Mouse (Mus musculus): ENCODE measurements at regions not wholly inside any gene's neighbourhood (a gene's known extent, or its start where the extent isn't known, plus 50 kb on each side); places are given as distances from the start of the nearest gene placed in this dataset.

- Histone ChIP-seq H3K4me2 (ENCODE audit: low read length) (no peak overlapping the region), H3K9ac (ENCODE audit: low read depth, low read length) (no peak overlapping the region), H3K27ac (ENCODE audit: low read depth, low read length) (no peak overlapping the region), H3K4me1 (ENCODE audit: control insufficient read depth, insufficient read depth, low read depth, low read length) (no peaks in the 10 kb centered on the region), H3K27me3 (replicated peaks; ENCODE audit: control insufficient read depth, insufficient read depth, low read length) (no peaks in the 10 kb centered on the region), H3K9me3 (ENCODE audit: control insufficient read depth, low read length) (no peaks in the 10 kb centered on the region), H3K36me3 (ENCODE audit: control insufficient read depth, insufficient read depth, low read length) (no peaks in the 10 kb centered on the region), H3K4me3 (ENCODE audit: low read length) (no peak overlapping the region)
- 78% methylated on average over 3 of the region's 3 CpGs for WGBS
- no peak for ATAC-seq
These were observed 989.2 kb downstream of the Ttll7 start for GRCm38 (mm10) chr3:147841357-147841756.

DNA sequence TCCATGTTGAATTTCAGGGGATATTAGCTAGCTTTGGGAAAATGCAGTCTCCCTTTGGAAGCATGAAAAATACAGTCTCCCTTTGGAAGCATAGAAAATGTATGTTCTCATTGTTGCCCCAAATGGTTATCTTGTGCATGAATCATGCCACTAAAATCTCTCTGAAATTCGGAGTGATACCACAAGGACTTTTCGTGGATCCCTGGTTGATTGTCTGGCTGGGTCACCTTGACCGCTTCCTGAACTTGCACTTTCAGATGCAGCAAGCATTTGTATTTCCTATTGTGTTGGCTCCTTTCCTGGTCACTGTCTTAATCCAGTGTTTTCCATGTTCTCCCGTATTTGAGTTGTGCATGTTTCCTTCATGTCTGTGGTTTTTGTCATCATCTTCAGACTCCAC lies 986.6 kb downstream of the Ttll7 start:
- Histone ChIP-seq H3K4me3 (ENCODE audit: low read length) (no peak overlapping the region), H3K4me1 (ENCODE audit: control insufficient read depth, insufficient read depth, low read depth, low read length) (no peaks in the 10 kb centered on the region), H3K4me2 (ENCODE audit: low read length) (no peak overlapping the region), H3K36me3 (ENCODE audit: control insufficient read depth, insufficient read depth, low read length) (no peaks in the 10 kb centered on the region), H3K9ac (ENCODE audit: low read depth, low read length) (no peak overlapping the region), H3K27me3 (replicated peaks; ENCODE audit: control insufficient read depth, insufficient read depth, low read length) (no peaks in the 10 kb centered on the region), H3K9me3 (ENCODE audit: control insufficient read depth, low read length) (no peaks in the 10 kb centered on the region), H3K27ac (ENCODE audit: low read depth, low read length) (no peak overlapping the region)
- WGBS = 94% methylated on average over 4 of the region's 4 CpGs
- ATAC-seq = no peak

DNA sequence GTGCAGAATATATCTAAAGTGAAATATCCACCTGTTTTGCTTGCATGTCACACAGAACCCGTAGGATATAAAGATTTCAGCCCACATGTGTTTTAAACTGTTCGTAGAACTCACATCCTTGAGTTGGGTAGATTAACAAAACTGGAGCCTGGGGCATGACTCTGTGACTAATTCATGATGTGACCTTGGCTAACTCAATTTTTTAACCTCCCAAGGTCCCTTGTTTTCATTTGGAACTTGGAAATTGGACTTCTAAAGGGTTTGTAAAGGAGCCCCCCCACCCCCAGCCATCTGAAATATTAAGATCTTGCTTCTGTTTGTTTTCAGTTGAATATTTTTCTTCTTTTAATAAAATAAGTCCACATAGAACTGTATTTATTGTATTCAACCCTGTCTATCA lies 983.5 kb downstream of the Ttll7 start:
- Histone ChIP-seq H3K4me2 (ENCODE audit: low read length) (no peak overlapping the region), H3K9me3 (ENCODE audit: control insufficient read depth, low read length) (no peaks in the 10 kb centered on the region), H3K27me3 (replicated peaks; ENCODE audit: control insufficient read depth, insufficient read depth, low read length) (no peaks in the 10 kb centered on the region), H3K27ac (ENCODE audit: low read depth, low read length) (no peak overlapping the region), H3K4me3 (ENCODE audit: low read length) (no peak overlapping the region), H3K36me3 (ENCODE audit: control insufficient read depth, insufficient read depth, low read length) (no peaks in the 10 kb centered on the region), H3K4me1 (ENCODE audit: control insufficient read depth, insufficient read depth, low read depth, low read length) (no peaks in the 10 kb centered on the region), H3K9ac (ENCODE audit: low read depth, low read length) (no peak overlapping the region)
- WGBS = 75% methylated on average over 2 of the region's 2 CpGs
- no peak for ATAC-seq

DNA sequence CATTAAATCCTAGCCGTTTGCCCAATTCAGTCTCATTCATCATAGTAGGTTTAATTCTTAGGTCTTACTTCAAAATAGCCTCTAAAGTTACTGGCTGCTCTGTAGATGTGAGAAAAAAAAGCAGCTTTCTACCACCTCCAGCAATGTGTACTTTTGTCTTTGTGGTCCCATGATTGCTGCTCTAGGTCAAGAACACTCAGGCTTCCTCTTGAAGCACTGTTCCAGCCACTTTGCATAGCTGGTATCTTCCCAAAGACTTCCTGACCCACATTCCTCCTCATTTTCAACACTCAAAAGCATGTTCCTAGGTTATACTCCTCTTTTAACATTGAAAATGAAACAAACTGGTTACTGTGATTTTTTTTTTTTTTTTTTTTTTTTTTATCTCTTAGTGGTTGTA lies 973.2 kb downstream of the Ttll7 start:
- WGBS = 76% methylated on average over 1 of the region's 1 CpGs
- Histone ChIP-seq H3K4me1 (ENCODE audit: control insufficient read depth, insufficient read depth, low read depth, low read length) (no peaks in the 10 kb centered on the region), H3K4me2 (ENCODE audit: low read length) (no peak overlapping the region), H3K27ac (ENCODE audit: low read depth, low read length) (no peak overlapping the region), H3K9ac (ENCODE audit: low read depth, low read length) (no peak overlapping the region), H3K27me3 (replicated peaks; ENCODE audit: control insufficient read depth, insufficient read depth, low read length) (no peaks in the 10 kb centered on the region), H3K9me3 (ENCODE audit: control insufficient read depth, low read length) (no peaks in the 10 kb centered on the region), H3K4me3 (ENCODE audit: low read length) (no peak overlapping the region), H3K36me3 (ENCODE audit: control insufficient read depth, insufficient read depth, low read length) (no peaks in the 10 kb centered on the region)
- no peak for ATAC-seq

- Histone ChIP-seq H3K4me3 (ENCODE audit: low read length) (no peak overlapping the region), H3K27me3 (replicated peaks; ENCODE audit: control insufficient read depth, insufficient read depth, low read length) (no peaks in the 10 kb centered on the region), H3K4me2 (ENCODE audit: low read length) (no peak overlapping the region), H3K9ac (ENCODE audit: low read depth, low read length) (no peak overlapping the region), H3K36me3 (ENCODE audit: control insufficient read depth, insufficient read depth, low read length) (no peaks in the 10 kb centered on the region), H3K9me3 (ENCODE audit: control insufficient read depth, low read length) (no peaks in the 10 kb centered on the region), H3K4me1 (ENCODE audit: control insufficient read depth, insufficient read depth, low read depth, low read length) (no peaks in the 10 kb centered on the region), H3K27ac (ENCODE audit: low read depth, low read length) (no peak overlapping the region)
- no peak for ATAC-seq
These were observed 972.3 kb downstream of the Ttll7 start for GRCm38 (mm10) chr3:147824451-147824850.

- H3K4me1 ChIP-seq (ENCODE audit: control insufficient read depth, insufficient read depth, low read depth, low read length) = no peaks in the 10 kb centered on the region
- no peaks in the 10 kb centered on the region for H3K27me3 ChIP-seq (replicated peaks; ENCODE audit: control insufficient read depth, insufficient read depth, low read length)
- H3K27ac ChIP-seq (ENCODE audit: low read depth, low read length) = no peak overlapping the region
- H3K4me2 ChIP-seq (ENCODE audit: low read length) = no peak overlapping the region
- ATAC-seq = no peak
- H3K36me3 ChIP-seq (ENCODE audit: control insufficient read depth, insufficient read depth, low read length) = no peaks in the 10 kb centered on the region
- H3K9me3 ChIP-seq (ENCODE audit: control insufficient read depth, low read length) = no peaks in the 10 kb centered on the region
- H3K4me3 ChIP-seq (ENCODE audit: low read length) = no peak overlapping the region
- H3K9ac ChIP-seq (ENCODE audit: low read depth, low read length) = no peak overlapping the region
These were observed 962.0 kb downstream of the Ttll7 start for GRCm38 (mm10) chr3:147814080-147814650.

- 71% methylated on average over 4 of the region's 4 CpGs for WGBS
- no peak for ATAC-seq
- H3K27me3 ChIP-seq (replicated peaks; ENCODE audit: control insufficient read depth, insufficient read depth, low read length) = no peaks in the 10 kb centered on the region
- H3K9ac ChIP-seq (ENCODE audit: low read depth, low read length) = no peak overlapping the region
- H3K36me3 ChIP-seq (ENCODE audit: control insufficient read depth, insufficient read depth, low read length) = no peaks in the 10 kb centered on the region
- no peak overlapping the region for H3K4me2 ChIP-seq (ENCODE audit: low read length)
- H3K4me3 ChIP-seq (ENCODE audit: low read length) = no peak overlapping the region
- no peaks in the 10 kb centered on the region for H3K4me1 ChIP-seq (ENCODE audit: control insufficient read depth, insufficient read depth, low read depth, low read length)
- H3K27ac ChIP-seq (ENCODE audit: low read depth, low read length) = no peak overlapping the region
- no peaks in the 10 kb centered on the region for H3K9me3 ChIP-seq (ENCODE audit: control insufficient read depth, low read length)
These were observed 950.4 kb downstream of the Ttll7 start for GRCm38 (mm10) chr3:147802546-147802945.

DNA sequence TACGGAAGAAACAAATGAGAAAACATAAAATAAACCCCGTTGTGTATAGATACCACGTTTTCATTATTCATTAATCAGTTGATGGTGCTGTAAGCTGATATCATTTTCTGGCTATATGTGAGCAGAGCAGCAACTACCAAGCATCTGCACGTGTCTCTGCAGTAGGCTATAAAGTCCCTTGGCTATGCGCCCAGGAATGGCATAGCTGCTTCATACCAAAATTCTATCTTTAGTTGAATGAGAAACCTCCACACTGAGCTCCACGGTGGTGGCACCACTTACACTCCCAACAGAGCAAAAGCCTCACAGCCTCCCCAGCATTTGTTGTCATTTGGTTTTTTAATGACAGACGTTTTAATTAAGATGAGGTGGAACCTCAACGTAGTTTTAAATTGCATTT lies 944.4 kb downstream of the Ttll7 start:
- H3K27me3 ChIP-seq (replicated peaks; ENCODE audit: control insufficient read depth, insufficient read depth, low read length) = no peaks in the 10 kb centered on the region
- H3K4me2 ChIP-seq (ENCODE audit: low read length) = no peak overlapping the region
- ATAC-seq = no peak
- WGBS = 72% methylated on average over 8 of the region's 8 CpGs
- H3K36me3 ChIP-seq (ENCODE audit: control insufficient read depth, insufficient read depth, low read length) = no peaks in the 10 kb centered on the region
- no peaks in the 10 kb centered on the region for H3K9me3 ChIP-seq (ENCODE audit: control insufficient read depth, low read length)
- H3K4me1 ChIP-seq (ENCODE audit: control insufficient read depth, insufficient read depth, low read depth, low read length) = no peaks in the 10 kb centered on the region
- H3K9ac ChIP-seq (ENCODE audit: low read depth, low read length) = no peak overlapping the region
- no peak overlapping the region for H3K27ac ChIP-seq (ENCODE audit: low read depth, low read length)
- H3K4me3 ChIP-seq (ENCODE audit: low read length) = no peak overlapping the region

GRCm38 (mm10) chr3:147795116-147795515 lies 942.9 kb downstream of the Ttll7 start:
- no peak overlapping the region for H3K9ac ChIP-seq (ENCODE audit: low read depth, low read length)
- H3K27me3 ChIP-seq (replicated peaks; ENCODE audit: control insufficient read depth, insufficient read depth, low read length) = no peaks in the 10 kb centered on the region
- H3K36me3 ChIP-seq (ENCODE audit: control insufficient read depth, insufficient read depth, low read length) = no peaks in the 10 kb centered on the region

DNA sequence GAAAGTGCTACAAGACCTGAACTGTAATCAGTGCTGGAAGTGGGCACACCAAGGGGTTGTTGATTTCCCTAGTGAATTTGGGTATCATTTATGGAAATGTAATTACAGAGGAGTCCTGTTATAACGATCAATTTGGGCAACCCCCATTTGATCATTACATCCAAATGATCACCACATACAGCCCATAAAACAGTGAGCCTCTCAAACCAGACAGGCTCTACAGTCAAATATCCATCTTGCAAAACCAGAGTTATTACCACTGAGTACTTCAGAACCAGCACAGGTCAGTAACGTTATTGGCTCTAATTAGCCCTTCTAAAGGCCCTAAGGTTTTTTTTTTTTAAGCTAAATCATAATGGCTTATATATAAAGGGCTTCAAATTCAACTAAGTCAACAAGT lies 934.4 kb downstream of the Ttll7 start:
- Histone ChIP-seq H3K4me2 (ENCODE audit: low read length) (no peak overlapping the region), H3K27me3 (replicated peaks; ENCODE audit: control insufficient read depth, insufficient read depth, low read length) (no peaks in the 10 kb centered on the region), H3K27ac (ENCODE audit: low read depth, low read length) (no peak overlapping the region), H3K4me3 (ENCODE audit: low read length) (no peak overlapping the region), H3K36me3 (ENCODE audit: control insufficient read depth, insufficient read depth, low read length) (no peaks in the 10 kb centered on the region), H3K9me3 (ENCODE audit: control insufficient read depth, low read length) (no peaks in the 10 kb centered on the region), H3K4me1 (ENCODE audit: control insufficient read depth, insufficient read depth, low read depth, low read length) (no peaks in the 10 kb centered on the region), H3K9ac (ENCODE audit: low read depth, low read length) (no peak overlapping the region)
- ATAC-seq = no peak
- WGBS = 61% methylated on average over 2 of the region's 2 CpGs

More at GRCm38 (mm10) chr3:147795116-147795515, 942.9 kb downstream of the Ttll7 start:
- Histone ChIP-seq H3K4me1 (ENCODE audit: control insufficient read depth, insufficient read depth, low read depth, low read length) (no peaks in the 10 kb centered on the region), H3K27ac (ENCODE audit: low read depth, low read length) (no peak overlapping the region), H3K4me3 (ENCODE audit: low read length) (no peak overlapping the region), H3K9me3 (ENCODE audit: control insufficient read depth, low read length) (no peaks in the 10 kb centered on the region), H3K4me2 (ENCODE audit: low read length) (no peak overlapping the region)
- ATAC-seq = no peak
